Mouse (Mus musculus) hindbrain, embryonic 14.5 days (tissue): ENCODE measurements at regions not wholly inside any gene's neighbourhood (a gene's known extent, or its start where the extent isn't known, plus 50 kb on each side); places are given as distances from the start of the nearest gene placed in this dataset.

Experiments used
- ATAC-seq: fragments of 200-750 bp; cut with Nextera tagmentation; 2 replicates; pipeline ENCODE4 v1.8.0; 2017; ENCODE audit warnings: moderate number of reproducible peaks, mild to moderate bottlenecking, moderate TSS enrichment, moderate library complexity; ENCODE audit not compliant: low FRiP score
- DNase-seq: peaks from one replicate; pipeline ENCODE4 v3.0.0-alpha.2; 2015; ENCODE audit warnings: low spot score
- H3K27ac ChIP-seq: fragments of 300-500 bp; sonication (generic); 2 replicates; pipeline ENCODE4 v1.5.1; 2014; ENCODE audit warnings: mild to moderate bottlenecking, moderate library complexity
- H3K27me3 ChIP-seq: fragments of 300-500 bp; sonication (generic); 2 replicates; pipeline ENCODE4 v1.6.1; 2014; ENCODE audit warnings: mild to moderate bottlenecking, low read length, mixed read lengths; ENCODE audit not compliant: control insufficient read depth, insufficient read depth
- H3K36me3 ChIP-seq: fragments of 300-500 bp; sonication (generic); replicated peaks from 2 replicates; pipeline ENCODE4 v1.6.1; 2014; ENCODE audit not compliant: control insufficient read depth, insufficient read depth
- H3K4me1 ChIP-seq: fragments of 300-500 bp; sonication (generic); replicated peaks from 2 replicates; pipeline ENCODE4 v1.6.1; 2014; ENCODE audit warnings: antibody characterized with exemption, low read length, mixed read lengths; ENCODE audit not compliant: control insufficient read depth, insufficient read depth
- H3K4me2 ChIP-seq: fragments of 300-500 bp; sonication (generic); replicated peaks from 2 replicates; pipeline ENCODE4 v1.6.1; 2014; ENCODE audit warnings: mild to moderate bottlenecking, moderate library complexity
- H3K4me3 ChIP-seq: fragments of 300-500 bp; sonication (generic); replicated peaks from 2 replicates; pipeline ENCODE4 v1.5.1; 2014; ENCODE audit warnings: mild to moderate bottlenecking, low read length
- H3K9ac ChIP-seq: fragments of 300-500 bp; sonication (generic); 2 replicates; pipeline ENCODE4 v1.6.1; 2014
- H3K9me3 ChIP-seq: fragments of 300-500 bp; sonication (generic); 2 replicates; pipeline ENCODE4 v1.6.1; 2016; ENCODE audit warnings: low read length; ENCODE audit not compliant: control insufficient read depth
- WGBS: fragments of 180-500 bp; shearing (Covaris S2); extraction: QIAGEN DNeasy Blood & Tissue Kit; methylation state at CpG from one replicate; pipeline ENCODE4 v1.1.7; 2014; 5-methylcytosine and 5-hydroxymethylcytosine counted together

DNA sequence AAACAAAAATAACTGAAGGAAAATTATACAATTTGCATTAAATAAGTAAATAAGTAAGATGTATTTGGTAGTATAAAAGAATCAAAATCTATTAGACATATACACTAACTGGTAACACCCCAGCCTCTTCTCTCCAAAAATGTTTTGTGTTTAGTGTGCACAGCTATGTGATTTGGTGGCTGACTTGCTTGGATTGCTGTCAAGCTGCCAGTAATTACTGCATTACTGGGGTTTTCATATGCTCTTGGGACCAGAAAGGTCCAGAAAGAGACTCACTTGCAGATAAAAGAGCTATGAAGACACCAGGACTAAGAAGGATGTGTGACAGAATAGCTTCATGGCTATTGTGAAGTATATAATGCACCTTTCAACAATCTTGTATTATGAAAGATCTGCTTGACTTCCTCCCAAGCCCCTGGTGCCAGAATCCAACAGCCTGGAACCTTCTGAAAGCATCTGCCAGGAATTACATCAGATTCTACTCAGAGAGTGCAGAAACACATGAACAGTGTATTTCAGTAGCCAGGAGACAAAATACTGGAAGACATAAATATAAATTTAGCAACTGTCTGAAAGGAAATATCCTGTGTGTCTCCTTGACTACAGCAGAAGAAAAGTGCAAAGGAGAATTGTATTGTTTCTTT, 5132.6 kb downstream of the 9330182O14Rik start:
- no peaks in the 10 kb centered on the region for H3K4me1 ChIP-seq
- no peak for DNase-seq
- H3K36me3 ChIP-seq = no peaks in the 10 kb centered on the region
- no peak overlapping the region for H3K27ac ChIP-seq
- no peak overlapping the region for H3K9ac ChIP-seq
- no peaks in the 10 kb centered on the region for H3K9me3 ChIP-seq
- no peaks in the 10 kb centered on the region for H3K27me3 ChIP-seq
- no peak overlapping the region for H3K4me2 ChIP-seq
- H3K4me3 ChIP-seq = no peak overlapping the region
- no peak for ATAC-seq

DNA sequence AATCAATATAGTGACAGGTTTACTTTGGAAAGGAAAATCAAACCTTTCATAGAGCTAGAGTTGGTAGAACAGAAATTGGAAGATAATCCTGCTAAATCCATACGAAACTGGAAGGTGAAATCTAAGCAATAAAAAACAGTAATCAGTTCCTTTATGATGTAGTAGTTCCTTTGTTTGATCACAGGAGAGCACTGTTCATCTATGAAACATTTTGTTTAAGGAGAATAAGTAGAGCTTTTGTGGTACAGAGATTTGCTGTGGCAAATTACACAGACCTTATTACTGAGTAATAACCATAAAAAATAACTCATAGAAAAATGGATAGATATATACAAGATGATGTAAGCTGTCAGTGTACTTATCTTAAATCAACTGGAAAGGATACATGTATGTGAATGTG, 5139.5 kb downstream of the 9330182O14Rik start:
- WGBS = 62% methylated on average over 1 of the region's 1 CpGs
- no peak for ATAC-seq

DNA sequence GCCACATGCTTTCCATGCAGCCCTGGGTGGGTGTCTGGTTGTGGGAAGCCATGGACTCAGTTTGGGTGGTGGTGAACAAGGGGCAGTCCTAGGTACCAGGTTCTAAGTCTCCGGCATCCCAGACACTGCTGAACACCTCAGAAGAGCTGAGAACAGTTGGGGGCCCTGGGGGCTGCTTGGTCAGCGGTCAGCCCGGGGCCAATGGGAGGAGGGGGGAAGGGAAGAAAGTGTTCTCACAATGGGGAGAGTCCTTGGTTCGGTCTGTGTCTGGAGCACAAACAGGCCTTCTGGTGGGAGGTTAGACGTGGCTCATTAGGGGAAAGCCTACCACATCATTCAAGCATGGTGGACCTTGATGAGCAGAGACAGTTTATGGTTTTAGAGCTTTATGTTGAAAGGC, 5187.5 kb downstream of the 9330182O14Rik start:
- H3K27me3 ChIP-seq = no peaks in the 10 kb centered on the region
- ATAC-seq = no peak
- DNase-seq = no peak
- no peak overlapping the region for H3K4me3 ChIP-seq
- no peaks in the 10 kb centered on the region for H3K36me3 ChIP-seq
- 94% methylated on average over 5 of the region's 5 CpGs for WGBS
- no peak overlapping the region for H3K9ac ChIP-seq
- H3K9me3 ChIP-seq = no peaks in the 10 kb centered on the region
- H3K4me1 ChIP-seq = no peaks in the 10 kb centered on the region
- no peak overlapping the region for H3K4me2 ChIP-seq
- H3K27ac ChIP-seq = no peak overlapping the region

More for the DNA sequence above, 5139.5 kb downstream of the 9330182O14Rik start:
- Histone ChIP-seq H3K27ac (no peak overlapping the region), H3K36me3 (no peaks in the 10 kb centered on the region), H3K9ac (no peak overlapping the region), H3K27me3 (no peaks in the 10 kb centered on the region), H3K4me2 (no peak overlapping the region), H3K4me3 (no peak overlapping the region), H3K9me3 (no peaks in the 10 kb centered on the region), H3K4me1 (no peaks in the 10 kb centered on the region)
- peak; percentile 51 for DNase-seq

DNA sequence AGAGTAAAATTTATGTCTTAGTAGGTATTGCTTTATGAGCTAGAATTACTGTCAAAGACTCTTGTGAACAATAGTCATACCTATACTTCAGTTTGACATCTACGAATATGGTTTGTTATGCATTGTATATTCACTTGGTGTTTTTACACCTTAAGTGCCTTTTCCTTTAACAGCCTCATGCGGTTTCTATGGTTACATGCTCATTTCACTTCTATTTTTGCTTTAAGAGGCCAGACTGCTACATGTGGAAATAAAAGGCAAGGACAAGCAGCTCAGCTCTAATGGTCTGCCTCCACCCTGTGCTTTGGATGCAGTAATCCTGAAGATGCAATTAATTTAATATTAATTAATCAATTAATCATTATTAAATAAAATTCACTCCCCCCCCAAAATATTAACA, 5216.3 kb downstream of the 9330182O14Rik start:
- WGBS = 84% methylated on average over 2 of the region's 2 CpGs
- Histone ChIP-seq H3K27ac (no peak overlapping the region), H3K36me3 (no peaks in the 10 kb centered on the region), H3K9me3 (no peaks in the 10 kb centered on the region), H3K4me2 (no peak overlapping the region), H3K4me1 (no peaks in the 10 kb centered on the region), H3K4me3 (no peak overlapping the region), H3K9ac (no peak overlapping the region), H3K27me3 (no peaks in the 10 kb centered on the region)
- peak; percentile 53; the same call in 1 of the 2 replicates for ATAC-seq
- no peak for DNase-seq
